Mouse (Mus musculus): ENCODE results near the gene Olfr446.

Olfr446 gene

DNA sequence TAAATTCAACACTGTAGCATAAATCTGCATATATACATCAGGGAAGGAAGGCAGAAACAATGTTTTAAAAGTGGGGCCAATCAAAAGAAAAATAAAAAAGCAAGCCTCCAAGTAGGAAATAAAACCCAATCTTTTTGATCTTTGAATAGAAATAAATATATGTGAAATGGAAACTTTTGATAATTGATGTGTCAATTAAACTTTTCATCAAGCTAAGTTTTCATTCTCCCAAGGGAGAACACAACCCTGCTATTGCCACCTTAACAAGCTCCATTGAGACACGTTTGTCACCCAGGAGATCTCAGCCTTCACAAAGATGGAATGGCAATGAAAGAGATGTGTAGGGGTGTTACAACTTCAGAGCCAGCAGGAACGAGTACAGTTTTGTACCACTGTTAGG lies at the start of gene Olfr446:
Olfr446 (plus strand) TSS at position 301 of the 400 bp plus-strand sequence.
- no peak for DNase-seq

DNA sequence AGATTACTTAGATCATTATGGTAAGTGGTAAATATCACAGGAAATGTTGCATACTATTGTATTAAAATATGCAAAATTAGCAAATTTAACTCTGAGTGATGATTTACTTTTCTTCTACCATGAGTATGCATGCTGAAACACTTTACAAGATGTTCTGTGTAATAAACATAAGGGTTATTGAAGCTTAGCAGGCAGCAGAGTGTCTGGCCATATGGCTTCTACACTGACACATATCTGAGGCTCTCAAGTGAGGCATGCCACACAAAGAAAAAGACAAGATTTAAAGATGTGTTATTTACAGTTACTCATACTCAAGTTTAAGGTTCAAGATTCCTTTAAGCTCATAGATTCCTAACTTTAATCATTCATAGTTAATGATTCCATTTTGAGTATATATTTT lies 44.9 kb upstream of the Olfr446 start:
- DNase-seq, result no peak

DNA sequence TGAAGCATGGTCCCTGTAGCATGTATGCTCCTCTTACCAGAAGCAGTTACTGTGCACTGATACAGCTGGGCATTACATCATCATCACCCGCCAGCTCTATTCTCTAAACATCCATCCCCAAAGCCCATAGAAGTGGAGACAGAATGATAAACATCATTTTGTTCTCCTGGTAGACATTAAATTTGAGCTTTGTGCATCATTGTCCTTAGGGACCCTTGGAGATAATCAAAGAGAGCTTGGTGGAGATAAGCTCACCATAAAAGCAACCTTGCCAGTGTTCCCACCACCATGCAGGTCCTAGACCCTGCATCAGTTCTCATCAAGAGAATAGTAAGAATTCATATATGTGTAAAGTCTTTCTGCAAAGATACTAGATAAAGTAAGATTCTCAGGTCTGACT lies 31.0 kb upstream of the Olfr446 start, which contains the start of gene Olfr448:
Olfr448 (plus strand) TSS at position 301 of the 400 bp plus-strand sequence.
- DNase-seq, result no peak

DNA sequence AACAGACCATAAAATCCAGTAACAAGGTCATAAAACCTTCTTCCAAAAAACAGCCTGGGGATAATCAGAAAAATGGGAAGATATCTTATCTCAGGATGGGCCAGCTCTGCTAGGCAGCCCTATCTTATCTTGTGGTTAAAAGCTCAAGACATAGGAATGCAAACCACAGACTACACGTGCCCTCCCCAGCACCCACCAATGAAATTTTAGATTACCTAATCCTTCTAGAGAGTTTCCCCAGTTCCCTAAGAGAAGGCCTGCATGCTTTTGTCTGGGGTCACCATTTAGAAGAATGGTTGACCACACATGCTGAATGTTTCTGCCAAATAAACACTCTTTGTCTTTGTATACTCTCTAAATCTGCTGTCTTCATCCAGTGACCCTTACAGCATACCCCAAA lies 20.8 kb upstream of the Olfr446 start:
- no peak for DNase-seq

DNA sequence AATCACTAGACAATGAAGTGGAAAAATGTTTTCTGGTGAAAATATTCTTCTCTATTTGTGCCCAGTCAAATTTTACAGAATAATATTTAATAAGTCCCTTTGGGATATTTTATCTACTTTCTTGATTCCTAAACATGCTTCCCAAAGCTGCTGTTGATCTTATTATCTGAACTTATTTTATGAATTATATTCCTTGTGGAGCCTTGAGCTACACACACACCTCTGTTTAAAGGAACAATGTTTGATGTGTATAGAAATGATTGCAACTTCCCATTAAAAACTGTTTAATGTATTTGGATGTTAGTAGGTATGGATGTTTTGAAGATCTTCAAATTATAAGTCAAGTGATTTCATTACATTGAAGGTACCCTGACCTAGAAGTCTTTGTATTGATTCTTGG lies 12.6 kb upstream of the Olfr446 start, which contains the start of gene Olfr447:
Olfr447 (plus strand) TSS at position 301 of the 400 bp plus-strand sequence.
- no peak for DNase-seq

DNA sequence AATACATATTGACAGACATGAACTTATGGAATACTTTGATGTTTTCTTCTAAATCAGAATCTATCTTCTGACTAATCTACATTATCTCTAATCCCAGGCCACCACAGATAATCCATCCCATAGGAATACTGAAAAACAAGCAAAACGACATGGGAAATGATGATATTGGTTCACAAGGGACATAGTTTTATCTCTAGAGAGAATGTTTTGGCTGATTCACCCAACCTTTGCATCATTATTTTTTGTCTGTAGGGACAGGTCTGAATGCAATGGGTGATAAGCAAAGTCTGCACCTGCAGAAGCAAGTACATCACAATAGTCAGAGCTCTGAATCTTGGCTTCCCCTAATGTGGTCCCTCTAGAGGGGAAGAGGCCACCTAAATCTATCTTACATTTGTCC lies 27.6 kb downstream of the Olfr446 start, which contains the start of gene Olfr444:
Olfr444 (plus strand) TSS at position 301 of the 400 bp plus-strand sequence.
- DNase-seq, result no peak

DNA sequence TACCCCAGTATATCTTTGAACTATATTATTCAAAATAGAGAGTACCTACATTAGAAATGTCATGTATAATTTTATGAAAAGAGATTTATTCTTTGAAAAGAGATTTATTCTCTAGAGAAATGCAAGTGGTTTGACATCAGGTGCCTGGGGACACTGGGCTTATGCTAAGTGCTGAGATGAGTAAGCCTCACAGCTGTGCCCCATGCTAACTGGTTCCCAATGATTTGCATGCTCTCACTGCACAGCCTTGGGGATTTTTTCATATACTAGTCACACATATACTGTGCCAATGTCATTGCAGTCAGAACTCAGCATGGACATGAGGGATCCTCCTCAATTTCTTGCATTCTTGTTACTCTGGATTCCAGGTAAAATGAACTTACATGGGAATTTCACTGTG lies 59.2 kb downstream of the Olfr446 start:
- no peak for DNase-seq

All from right cerebral cortex, postnatal 14 days (tissue).